Mouse (Mus musculus) ES-E14 (cell line): Measurements from ENCODE around the gene Nmi.

Experiments
- MAFK ChIP-seq: IDR thresholded peaks from 2 replicates; pipeline ENCODE4 v1.6.1; 2014; ENCODE audit warnings: mild to moderate bottlenecking, low read depth, low read length, inconsistent platforms; ENCODE audit not compliant: insufficient read depth
- ZC3H11A ChIP-seq: IDR thresholded peaks from 2 replicates; pipeline ENCODE4 v1.6.1; 2012; ENCODE audit warnings: low read depth, mild to moderate bottlenecking, inconsistent platforms, low read length, borderline replicate concordance
- ZNF384 ChIP-seq: IDR thresholded peaks from 2 replicates; pipeline ENCODE4 v1.6.1; 2012; ENCODE audit warnings: low read depth, low read length, inconsistent platforms

DNA sequence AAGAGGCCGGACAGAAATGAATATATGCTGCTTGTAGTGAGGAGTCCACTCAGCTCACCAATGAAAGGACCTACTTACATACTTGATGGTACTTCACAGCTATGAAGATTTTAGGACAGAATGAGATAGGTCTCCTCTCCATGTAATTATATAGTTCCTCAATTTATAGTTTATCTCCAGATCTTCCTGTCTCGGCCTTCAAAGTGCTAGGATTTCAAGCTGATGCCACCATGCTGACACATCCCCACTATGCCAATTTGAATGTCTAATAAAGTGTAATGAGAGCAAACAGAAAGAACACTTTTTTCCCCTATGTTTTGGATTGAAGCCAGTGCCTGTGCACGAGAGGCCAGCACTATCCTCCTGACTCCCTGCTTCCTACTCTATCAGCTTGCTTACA lies 36.7 kb downstream of the Nmi start:
- TF ChIP-seq ZC3H11A (no peak), MAFK (no peak), ZNF384 (no peak)
